Mouse (Mus musculus) kidney, adult 2 months (tissue): ENCODE measurements around the gene Sgpl1.

Experiments used
- CTCF ChIP-seq: fragments of 200-500 bp; conservative IDR thresholded peaks from 2 replicates; pipeline ENCODE4 v1.5.1; 2011; ENCODE audit warnings: low read depth, mild to moderate bottlenecking, control low read depth, low read length, moderate library complexity, mixed read lengths; ENCODE audit not compliant: insufficient read depth, insufficient read length
- POLR2A ChIP-seq: fragments of 200-500 bp; IDR thresholded peaks from one replicate; pipeline ENCODE4 v1.6.1; 2011; ENCODE audit warnings: low read depth, low read length, control low read depth

DNA sequence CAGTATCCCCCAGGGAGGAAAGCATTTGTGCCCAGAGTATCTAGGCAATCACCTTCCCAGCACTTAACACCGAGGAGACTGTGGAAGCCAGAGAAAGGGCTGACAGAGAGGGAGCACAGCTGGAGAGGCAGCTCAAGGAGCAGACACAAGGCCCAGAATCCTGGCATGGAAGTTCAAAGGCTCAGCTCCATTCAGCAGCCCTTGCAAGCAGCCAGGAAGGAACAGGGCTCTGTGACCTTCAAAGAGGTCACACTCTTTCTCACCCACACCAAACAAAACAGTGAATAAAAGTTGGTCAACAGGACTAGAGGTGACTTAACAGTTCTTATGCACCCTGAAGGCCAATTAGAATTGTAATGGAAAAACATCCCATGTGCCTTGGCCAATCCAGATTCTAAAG is 72.9 kb downstream of the Sgpl1 start:
- TF ChIP-seq POLR2A (no peak), CTCF (no peak)
